In the genomic region with DNA sequence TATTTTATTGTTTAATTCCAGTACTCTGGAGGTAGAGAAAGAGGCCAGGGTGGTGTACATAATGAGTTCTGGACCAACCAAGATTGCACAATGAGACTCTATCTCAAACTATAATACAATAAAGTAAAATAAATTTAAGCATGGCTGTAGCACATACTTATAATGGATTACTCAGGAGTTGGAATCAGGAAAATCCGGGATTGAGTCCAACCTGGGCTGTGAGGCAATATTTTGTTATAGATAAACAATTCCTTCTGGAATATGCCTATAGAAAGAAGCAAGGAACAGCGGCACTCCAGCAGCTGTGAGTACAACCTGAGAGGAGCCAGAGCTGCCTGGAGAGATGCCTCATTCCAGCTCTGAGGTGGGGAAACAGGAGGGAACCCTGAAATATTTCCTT, we compare ENCODE assay signal across 19 mouse cellular contexts.
"Had no signal": no experiment of that assay in that cellular context is flagged by ENCODE, and none has a peak within 500 bp of the region (broad histone marks: within the 10 kb centered on the region; RNA-seq: fewer than 3 reads in every experiment).

No protein-coding gene starts in this region.

- H3K27me3 ChIP-seq: limb, embryonic 15.5 days; midbrain, embryonic 13.5 days; neural tube, embryonic 13.5 days had no signal

- H3K36me3 ChIP-seq: limb, embryonic 12.5 days; limb, embryonic 15.5 days; liver, embryonic 13.5 days; midbrain, embryonic 10.5 days; midbrain, embryonic 13.5 days; neural tube, embryonic 13.5 days had no signal

- H3K4me3 ChIP-seq: limb, embryonic 12.5 days; limb, embryonic 15.5 days; liver, embryonic 13.5 days; megakaryocyte, embryonic 14.5 days; midbrain, embryonic 10.5 days; midbrain, embryonic 13.5 days; myocyte; neural tube, embryonic 13.5 days had no signal

- DNase-seq: kidney, adult 18-20 months; kidney, adult 9 months; kidney, postnatal 25 days; left cerebral cortex, postnatal 4 days; liver, embryonic 13.5 days; lung, embryonic 14.5 days; lung, postnatal 10 days; retina, postnatal 1 day; thymus, postnatal 25 days had no signal

- H3K9ac ChIP-seq: limb, embryonic 12.5 days; limb, embryonic 15.5 days; liver, embryonic 13.5 days; lung, embryonic 14.5 days; midbrain, embryonic 13.5 days; neural tube, embryonic 13.5 days had no signal

- H3K27ac ChIP-seq: kidney, postnatal 0 days; limb, embryonic 12.5 days; limb, embryonic 15.5 days; liver, embryonic 13.5 days; macrophage; midbrain, embryonic 10.5 days; midbrain, embryonic 13.5 days; neural tube, embryonic 13.5 days; stomach, postnatal 0 days had no signal
